Mouse (Mus musculus) neural tube, embryonic 15.5 days (tissue): ENCODE data around the gene Olfr297. TPM values are rescaled to one million over a fixed set of nuclear protein-coding genes. Genes with fewer than 3 reads are reported as not detected.

ENCODE experiments used
- ATAC-seq: fragments of 200-750 bp; cut with Nextera tagmentation; 2 replicates; pipeline ENCODE4 v1.8.0; 2017; ENCODE audit warnings: mild to moderate bottlenecking, moderate TSS enrichment, moderate library complexity; ENCODE audit not compliant: low FRiP score
- H3K27ac ChIP-seq: fragments of 300-500 bp; sonication (generic); replicated peaks from 2 replicates; pipeline ENCODE4 v1.5.1; 2015; ENCODE audit warnings: mild to moderate bottlenecking, inconsistent platforms
- H3K27me3 ChIP-seq: fragments of 300-500 bp; sonication (generic); replicated peaks from 2 replicates; pipeline ENCODE4 v1.6.1; 2015; ENCODE audit warnings: inconsistent platforms
- H3K36me3 ChIP-seq: fragments of 300-500 bp; sonication (generic); 2 replicates; pipeline ENCODE4 v1.6.1; 2015; ENCODE audit warnings: inconsistent platforms
- H3K4me1 ChIP-seq: fragments of 300-500 bp; sonication (generic); 2 replicates; pipeline ENCODE4 v1.6.1; 2015; ENCODE audit warnings: inconsistent platforms
- H3K4me2 ChIP-seq: fragments of 300-500 bp; sonication (generic); 2 replicates; pipeline ENCODE4 v1.6.1; 2015; ENCODE audit warnings: inconsistent platforms, mild to moderate bottlenecking, moderate library complexity
- H3K4me3 ChIP-seq: fragments of 300-500 bp; sonication (generic); replicated peaks from 2 replicates; pipeline ENCODE4 v1.5.1; 2015; ENCODE audit warnings: mild to moderate bottlenecking, inconsistent platforms
- H3K9ac ChIP-seq: fragments of 300-500 bp; sonication (generic); replicated peaks from 2 replicates; pipeline ENCODE4 v1.6.1; 2015; ENCODE audit warnings: mild to moderate bottlenecking, inconsistent platforms
- H3K9me3 ChIP-seq: fragments of 300-500 bp; sonication (generic); replicated peaks from 2 replicates; pipeline ENCODE4 v1.6.1; 2016; ENCODE audit warnings: inconsistent platforms
- WGBS: fragments of 180-500 bp; shearing (Covaris S2); methylation state at CpG from one replicate; pipeline ENCODE4 v1.1.7; 2015; ENCODE audit warnings: mixed read lengths; 5-methylcytosine and 5-hydroxymethylcytosine counted together
- polyA plus RNA-seq: library from polyadenylated mRNA; unstranded; fragments of >200 nt; fragmentation: Nextera tagmentation; extraction: Ambion mirVana; gene quantifications from 2 replicates; pipeline ENCODE4 v1.2.1, GENCODE M21; 2015

Olfr297 gene
- not detected in 2 replicates for polyA plus RNA-seq

GRCm38 (mm10) chr7:86519668-86520067 is at the start of gene Olfr297:
Gene Olfr297 (plus strand): TSS chr7:86519968.
- Histone ChIP-seq H3K4me2 (no peak within 1 kb of the TSS), H3K27me3 (no peaks in the 10 kb centered on the region), H3K9me3 (no peaks in the 10 kb centered on the region), H3K4me3 (no peak within 1 kb of the TSS), H3K27ac (no peak within 1 kb of the TSS), H3K4me1 (no peaks in the 10 kb centered on the region), H3K36me3 (no peaks in the 10 kb centered on the region), H3K9ac (no peak within 1 kb of the TSS)
- no peak for ATAC-seq

- Histone ChIP-seq H3K4me2 (no peak within 1 kb of the TSS), H3K27me3 (no peaks in the 10 kb centered on the region), H3K9ac (no peak within 1 kb of the TSS), H3K36me3 (no peaks in the 10 kb centered on the region), H3K4me3 (no peak within 1 kb of the TSS), H3K4me1 (no peaks in the 10 kb centered on the region), H3K9me3 (no peaks in the 10 kb centered on the region), H3K27ac (no peak within 1 kb of the TSS)
- 74% methylated on average over 1 of the region's 1 CpGs for WGBS
- no peak for ATAC-seq
Observed at GRCm38 (mm10) chr7:86492384-86492783, 27.4 kb upstream of the Olfr297 start, which contains the start of gene Olfr298. Gene Olfr298 (minus strand): TSS chr7:86492484.

Other genes starting within 250 kb of the Olfr297 start
- gene Olfr310, start 242.8 kb upstream of the Olfr297 start, polyA plus RNA-seq, result not detected in 2 replicates
- not detected in 2 replicates for gene Olfr309, start 206.3 kb upstream of the Olfr297 start, polyA plus RNA-seq
- gene Olfr308, start 194.3 kb upstream of the Olfr297 start, polyA plus RNA-seq, result not detected in 2 replicates
- gene Olfr307, start 182.4 kb upstream of the Olfr297 start, polyA plus RNA-seq, result not detected in 2 replicates
- gene Olfr305, start 153.0 kb upstream of the Olfr297 start, polyA plus RNA-seq, result not detected in 2 replicates
- gene Olfr304, start 133.3 kb upstream of the Olfr297 start, polyA plus RNA-seq, result not detected in 2 replicates
- gene Olfr303, start 122.2 kb upstream of the Olfr297 start, polyA plus RNA-seq, result not detected in 2 replicates
- not detected in 2 replicates for gene Olfr301, start 116.1 kb upstream of the Olfr297 start, polyA plus RNA-seq
- not detected in 2 replicates for gene Olfr299, start 60.0 kb upstream of the Olfr297 start, polyA plus RNA-seq
- gene Olfr298, start 27.5 kb upstream of the Olfr297 start, polyA plus RNA-seq, result not detected in 2 replicates
- gene Olfr295, start 63.9 kb downstream of the Olfr297 start, polyA plus RNA-seq, result not detected in 2 replicates
- not detected in 2 replicates for gene Olfr294, start 96.7 kb downstream of the Olfr297 start, polyA plus RNA-seq
- not detected in 2 replicates for gene Olfr293, start 129.1 kb downstream of the Olfr297 start, polyA plus RNA-seq
- gene Olfr292, start 168.4 kb downstream of the Olfr297 start, polyA plus RNA-seq, result not detected in 2 replicates